Mouse (Mus musculus) hindbrain, postnatal 0 days (tissue): ENCODE measurements at regions not wholly inside any gene's neighbourhood (a gene's known extent, or its start where the extent isn't known, plus 50 kb on each side); places are given as distances from the start of the nearest gene placed in this dataset.

Experiments used
- ATAC-seq: fragments of 200-750 bp; cut with Nextera tagmentation; 2 replicates; pipeline ENCODE4 v1.8.0; 2017; ENCODE audit warnings: mild to moderate bottlenecking, moderate TSS enrichment, moderate library complexity
- DNase-seq: peaks from one replicate; pipeline ENCODE4 v3.0.0-alpha.2; 2015; ENCODE audit warnings: low spot score
- H3K27ac ChIP-seq: fragments of 300-500 bp; sonication (generic); 2 replicates; pipeline ENCODE4 v1.5.1; 2014; ENCODE audit warnings: mild to moderate bottlenecking
- H3K27me3 ChIP-seq: fragments of 300-500 bp; sonication (generic); 2 replicates; pipeline ENCODE4 v1.6.1; 2014; ENCODE audit warnings: low read length, mixed read lengths; ENCODE audit not compliant: insufficient read depth
- H3K36me3 ChIP-seq: fragments of 300-500 bp; sonication (generic); 2 replicates; pipeline ENCODE4 v1.6.1; 2014; ENCODE audit warnings: low read length, mixed read lengths; ENCODE audit not compliant: insufficient read depth
- H3K4me1 ChIP-seq: fragments of 300-500 bp; sonication (generic); 2 replicates; pipeline ENCODE4 v1.6.1; 2014; ENCODE audit warnings: antibody characterized with exemption, low read length, mixed read lengths; ENCODE audit not compliant: insufficient read depth
- H3K4me2 ChIP-seq: fragments of 300-500 bp; sonication (generic); 2 replicates; pipeline ENCODE4 v1.6.1; 2014; ENCODE audit warnings: low read depth, mild to moderate bottlenecking, low read length, moderate library complexity, mixed read lengths
- H3K4me3 ChIP-seq: fragments of 300-500 bp; sonication (generic); 2 replicates; pipeline ENCODE4 v1.5.1; 2014; ENCODE audit warnings: low read length
- H3K9ac ChIP-seq: fragments of 300-500 bp; sonication (generic); replicated peaks from 2 replicates; pipeline ENCODE4 v1.6.1; 2014; ENCODE audit warnings: mild to moderate bottlenecking, low read length, moderate library complexity, mixed read lengths
- H3K9me3 ChIP-seq: fragments of 300-500 bp; sonication (generic); 2 replicates; pipeline ENCODE4 v1.6.1; 2016; ENCODE audit warnings: low read length, mixed read lengths
- CTCF ChIP-seq: IDR thresholded peaks from 2 replicates; pipeline ENCODE4 v1.5.1; 2016; ENCODE audit warnings: antibody characterized with exemption, control low read depth, low read depth
- WGBS: fragments of 180-500 bp; shearing (Covaris S2); extraction: QIAGEN DNeasy Blood & Tissue Kit; methylation state at CpG from one replicate; pipeline ENCODE4 v1.1.7; 2014; 5-methylcytosine and 5-hydroxymethylcytosine counted together

DNA sequence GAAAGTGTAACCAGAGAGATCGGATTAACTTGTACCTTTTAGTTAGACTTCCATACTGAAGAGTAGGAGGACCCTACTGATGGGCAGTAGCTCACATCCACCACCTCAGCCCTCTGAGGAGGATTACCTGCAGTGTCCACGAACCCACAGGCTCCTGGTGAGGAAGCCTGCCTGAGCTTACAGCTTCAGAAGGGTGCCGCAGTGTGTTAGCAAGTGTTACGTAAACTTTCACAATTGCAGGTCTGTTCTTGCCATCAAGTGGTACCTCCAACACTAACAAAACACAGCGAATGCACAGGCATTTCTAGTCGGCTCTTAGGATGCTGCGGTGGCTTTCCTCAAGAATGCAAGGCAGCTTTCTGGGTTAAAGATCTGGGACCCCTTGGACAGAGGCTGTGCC lies 192.4 kb upstream of the Mkln1 start:
- no peaks in the 10 kb centered on the region for H3K9me3 ChIP-seq
- TF ChIP-seq CTCF: no peak
- no peak for DNase-seq
- WGBS: 87% methylated on average over 7 of the region's 7 CpGs
- no peak overlapping the region for H3K27ac ChIP-seq
- H3K9ac ChIP-seq: no peak overlapping the region
- no peaks in the 10 kb centered on the region for H3K4me1 ChIP-seq
- ATAC-seq: no peak
- H3K4me2 ChIP-seq: no peak overlapping the region
- no peak overlapping the region for H3K4me3 ChIP-seq
- no peaks in the 10 kb centered on the region for H3K27me3 ChIP-seq
- H3K36me3 ChIP-seq: no peaks in the 10 kb centered on the region

DNA sequence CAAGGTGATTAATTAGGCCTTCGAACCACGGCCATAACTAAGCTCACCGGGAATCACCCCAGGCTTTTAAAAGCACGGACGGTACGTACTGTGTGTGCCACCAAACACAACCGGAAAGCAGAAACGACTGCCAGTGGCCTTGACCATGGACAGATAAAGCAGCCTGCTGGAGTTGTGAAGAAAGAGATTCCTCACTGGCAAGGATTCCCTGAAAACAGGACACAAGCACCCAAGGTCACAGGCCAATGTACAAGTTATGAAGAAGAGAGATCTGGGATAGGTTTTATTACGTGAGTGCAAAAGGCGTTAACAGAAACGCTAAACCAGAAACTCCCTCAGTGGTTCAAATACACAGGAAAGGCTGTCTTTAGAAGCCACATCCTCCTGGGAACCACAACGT lies 191.3 kb upstream of the Mkln1 start:
- Histone ChIP-seq H3K27ac (no peak overlapping the region), H3K4me2 (no peak overlapping the region), H3K4me1 (no peaks in the 10 kb centered on the region), H3K36me3 (no peaks in the 10 kb centered on the region), H3K27me3 (no peaks in the 10 kb centered on the region), H3K9ac (no peak overlapping the region), H3K9me3 (no peaks in the 10 kb centered on the region), H3K4me3 (no peak overlapping the region)
- no peak for TF ChIP-seq CTCF
- ATAC-seq (no peak), DNase-seq (no peak)
- 86% methylated on average over 12 of the region's 12 CpGs for WGBS

DNA sequence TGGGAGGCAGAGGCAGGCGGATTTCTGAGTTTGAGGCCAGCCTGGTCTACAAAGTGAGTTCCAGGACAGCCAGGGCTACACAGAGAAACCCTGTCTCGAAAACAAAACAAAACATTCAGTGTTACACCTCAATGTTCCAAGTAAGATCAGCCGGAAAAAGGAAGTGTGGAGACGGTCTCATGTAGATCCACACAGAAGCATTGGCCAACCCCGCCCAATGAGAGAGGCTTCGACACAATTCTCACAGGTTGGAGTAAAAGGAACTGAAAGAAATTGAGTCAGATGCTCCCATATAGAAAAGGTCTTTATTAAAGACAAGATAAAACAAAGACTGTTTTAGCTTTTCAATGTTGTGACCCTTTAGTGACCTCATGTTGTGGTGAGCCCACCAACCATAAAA lies 190.3 kb upstream of the Mkln1 start:
- no peaks in the 10 kb centered on the region for H3K36me3 ChIP-seq
- WGBS: 86% methylated on average over 6 of the region's 6 CpGs
- no peaks in the 10 kb centered on the region for H3K9me3 ChIP-seq
- no peak overlapping the region for H3K4me2 ChIP-seq
- TF ChIP-seq CTCF: no peak
- H3K27ac ChIP-seq: no peak overlapping the region
- no peak for ATAC-seq
- H3K9ac ChIP-seq: no peak overlapping the region
- no peak overlapping the region for H3K4me3 ChIP-seq
- no peak for DNase-seq
- H3K27me3 ChIP-seq: no peaks in the 10 kb centered on the region
- no peaks in the 10 kb centered on the region for H3K4me1 ChIP-seq

DNA sequence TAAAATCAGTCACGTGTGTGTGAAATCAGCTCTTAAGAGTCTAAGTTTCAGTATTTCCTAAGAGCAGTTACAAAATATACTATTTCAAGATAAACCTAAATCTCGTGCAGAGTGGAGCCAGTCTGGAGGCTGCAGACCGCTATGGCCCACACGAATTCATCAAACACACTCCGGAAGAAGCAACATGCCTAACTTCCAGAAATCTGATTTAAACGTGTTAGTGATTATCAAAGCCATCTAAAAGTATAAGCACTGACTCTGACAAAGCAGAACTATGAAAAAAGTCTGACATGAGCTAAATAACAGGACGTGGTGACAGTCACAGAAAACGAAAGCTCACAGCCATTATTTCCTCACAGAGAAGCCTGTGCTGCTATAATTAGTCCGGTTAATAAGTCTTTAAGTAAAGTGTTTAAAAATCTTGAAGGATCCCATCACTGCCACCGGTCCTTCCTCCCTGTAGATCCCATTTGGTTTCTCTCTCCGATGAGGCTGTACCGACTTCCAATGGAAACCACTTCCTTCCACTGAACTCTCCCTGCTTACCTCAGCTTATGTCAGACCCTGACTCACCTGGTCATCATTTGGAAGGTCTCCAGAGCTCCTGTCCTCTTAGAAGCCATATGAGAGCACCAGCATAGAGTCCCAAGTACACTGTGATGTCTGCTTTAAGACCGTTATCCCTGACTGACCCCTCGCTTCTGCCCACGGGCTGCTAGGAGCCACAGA lies 189.0 kb upstream of the Mkln1 start:
- Histone ChIP-seq H3K36me3 (no peaks in the 10 kb centered on the region), H3K9me3 (no peaks in the 10 kb centered on the region), H3K9ac (no peak overlapping the region), H3K27ac (no peak overlapping the region), H3K4me2 (no peak overlapping the region), H3K27me3 (no peaks in the 10 kb centered on the region), H3K4me1 (no peaks in the 10 kb centered on the region), H3K4me3 (no peak overlapping the region)
- 87% methylated on average over 15 of the region's 15 CpGs for WGBS
- DNase-seq (no peak), ATAC-seq (no peak)
- no peak for TF ChIP-seq CTCF

DNA sequence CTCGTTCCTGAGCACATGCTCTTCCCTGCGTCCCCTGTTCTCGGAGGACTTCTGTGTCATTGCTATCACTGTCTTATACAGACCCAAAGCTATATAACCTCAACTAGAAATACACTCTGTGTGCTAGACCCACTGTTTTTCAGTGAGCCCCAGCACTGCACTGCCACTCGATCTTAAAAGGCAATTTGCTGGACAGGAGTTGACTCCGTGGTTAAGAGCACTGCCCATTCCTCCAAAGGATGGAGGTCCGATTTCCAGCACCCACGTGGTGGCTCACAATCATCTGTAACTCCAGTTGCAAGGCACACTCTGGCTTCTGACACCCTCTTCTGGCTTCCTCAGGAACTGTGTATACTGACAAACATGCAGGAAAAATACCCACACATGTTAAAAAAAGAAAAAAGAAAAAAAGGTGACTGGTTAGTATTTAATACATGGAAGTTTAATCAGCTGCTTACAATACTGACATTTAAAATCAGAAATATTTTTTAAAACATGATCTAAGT lies 188.3 kb upstream of the Mkln1 start:
- peak; percentile 23 for TF ChIP-seq CTCF
- Histone ChIP-seq H3K4me1 (no peaks in the 10 kb centered on the region), H3K4me3 (no peak overlapping the region), H3K9ac (no peak overlapping the region), H3K4me2 (no peak overlapping the region), H3K27ac (no peak overlapping the region), H3K9me3 (no peaks in the 10 kb centered on the region), H3K27me3 (no peaks in the 10 kb centered on the region), H3K36me3 (no peaks in the 10 kb centered on the region)
- 82% methylated on average over 7 of the region's 7 CpGs for WGBS
- ATAC-seq (no peak), DNase-seq (no peak)

DNA sequence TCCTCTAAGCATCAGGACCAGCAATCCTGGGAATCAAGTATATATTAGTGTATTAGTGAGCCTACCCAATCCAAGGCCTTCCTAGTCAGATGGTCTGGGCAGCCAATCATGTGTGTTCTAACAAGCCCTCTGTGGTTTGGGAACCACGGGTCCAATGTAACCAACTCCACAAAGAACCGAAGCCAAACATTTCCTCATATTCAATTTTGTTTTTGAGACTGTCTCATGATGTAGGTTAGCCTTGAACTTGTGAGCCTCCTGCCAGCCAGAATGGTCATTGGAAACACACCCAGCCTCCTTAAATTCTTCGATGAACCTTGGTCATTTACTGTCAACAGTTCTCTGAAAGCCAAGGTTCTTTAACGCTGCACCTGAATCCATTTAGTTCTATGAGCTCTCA lies 187.4 kb upstream of the Mkln1 start:
- Histone ChIP-seq H3K4me1 (no peaks in the 10 kb centered on the region), H3K27me3 (no peaks in the 10 kb centered on the region), H3K9me3 (no peaks in the 10 kb centered on the region), H3K27ac (no peak overlapping the region), H3K9ac (no peak overlapping the region), H3K4me3 (no peak overlapping the region), H3K36me3 (no peaks in the 10 kb centered on the region), H3K4me2 (no peak overlapping the region)
- no peak for TF ChIP-seq CTCF
- DNase-seq (no peak), ATAC-seq (no peak)
- WGBS: 83% methylated on average over 4 of the region's 4 CpGs

DNA sequence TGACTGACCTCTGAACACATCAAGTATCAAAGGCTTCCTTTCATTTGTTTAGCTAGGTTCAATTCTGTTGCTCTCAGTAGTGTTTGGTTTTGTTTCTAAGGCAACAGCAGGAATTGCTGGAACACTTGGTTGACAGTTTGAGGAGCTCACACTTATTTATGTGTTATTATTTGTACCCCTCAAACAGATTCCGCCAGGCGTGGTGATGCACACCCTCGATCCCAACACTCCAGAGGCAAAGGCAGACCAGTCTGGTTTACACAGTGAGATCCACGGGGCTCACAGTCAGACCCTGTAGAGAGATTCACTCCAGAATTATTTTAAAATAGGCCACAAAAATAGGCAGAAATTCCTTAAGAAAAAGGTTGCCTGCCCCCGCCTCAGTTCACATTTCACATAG lies 186.9 kb upstream of the Mkln1 start:
- H3K4me1 ChIP-seq: no peaks in the 10 kb centered on the region
- TF ChIP-seq CTCF: no peak
- no peak for DNase-seq
- H3K27ac ChIP-seq: no peak overlapping the region
- H3K27me3 ChIP-seq: no peaks in the 10 kb centered on the region
- 75% methylated on average over 5 of the region's 5 CpGs for WGBS
- no peak overlapping the region for H3K4me3 ChIP-seq
- no peaks in the 10 kb centered on the region for H3K36me3 ChIP-seq
- H3K9me3 ChIP-seq: no peaks in the 10 kb centered on the region
- H3K9ac ChIP-seq: no peak overlapping the region
- ATAC-seq: no peak
- H3K4me2 ChIP-seq: no peak overlapping the region
